Mouse (Mus musculus) myocyte (in vitro differentiated cells): ENCODE measurements at regions not wholly inside any gene's neighbourhood (a gene's known extent, or its start where the extent isn't known, plus 50 kb on each side); places are given as distances from the start of the nearest gene placed in this dataset.

Source experiments
- MAX ChIP-seq: IDR thresholded peaks from one replicate; pipeline ENCODE4 v1.6.1; 2011; ENCODE audit warnings: low read depth, mild to moderate bottlenecking, control low read depth
- POLR2A ChIP-seq: IDR thresholded peaks from one replicate; pipeline ENCODE4 v1.6.1; 2011; ENCODE audit warnings: low read depth, mild to moderate bottlenecking, control low read depth, moderate library complexity; ENCODE audit not compliant: insufficient read length
- REST ChIP-seq: IDR thresholded peaks from one replicate; pipeline ENCODE4 v1.6.1; 2011; ENCODE audit warnings: mild to moderate bottlenecking, control low read depth, moderate library complexity; ENCODE audit not compliant: insufficient read depth, insufficient read length
- TCF12 ChIP-seq: IDR thresholded peaks from one replicate; pipeline ENCODE4 v1.6.1; 2011; ENCODE audit warnings: mild to moderate bottlenecking, control low read depth; ENCODE audit not compliant: poor library complexity, insufficient read depth, severe bottlenecking
- USF1 ChIP-seq: IDR thresholded peaks from one replicate; pipeline ENCODE4 v1.6.1; 2011; ENCODE audit warnings: low read depth, mild to moderate bottlenecking, control low read depth, moderate library complexity

GRCm38 (mm10) chr17:64491922-64492353 is 108.6 kb upstream of the Man2a1 start:
- TF ChIP-seq MAX (no peak), POLR2A (no peak), USF1 (no peak), TCF12 (no peak), REST (no peak)
